Mouse (Mus musculus): Measurements from ENCODE around the gene Mrpl42.

GRCm38 (mm10) chr10:95513768-95514556, 12.2 kb upstream of the Mrpl42 start:
- TF ChIP-seq EP300 (IDR thresholded peaks at IDR 0.05; ENCODE audit: low read depth) (no peak), CTCF (IDR thresholded peaks at IDR 0.05; ENCODE audit: low read depth) (no peak)
